Mouse (Mus musculus): ENCODE data around the gene Vrk3.
"Not testable (repeated sequence)": the region's sequence is repeated elsewhere in the genome, so short reads cannot be mapped to it uniquely, and the experiment has no call there.

Gene Vrk3

GRCm38 (mm10) chr7:44748101-44749044 lies at the start of gene Vrk3:
Vrk3 (plus strand) TSS chr7:44748413.
- peak; percentile 94 for DNase-seq (ENCODE audit: low read depth)

- DNase-seq (ENCODE audit: low read depth): no peak
Observed at GRCm38 (mm10) chr7:44701921-44702320, 46.3 kb upstream of the Vrk3 start.

- no peak for DNase-seq (ENCODE audit: low read depth)
Observed at GRCm38 (mm10) chr7:44702985-44703384, 45.2 kb upstream of the Vrk3 start.

- no peak for DNase-seq (ENCODE audit: low read depth)
Observed at GRCm38 (mm10) chr7:44704363-44704762, 43.9 kb upstream of the Vrk3 start.

- no peak for DNase-seq (ENCODE audit: low read depth)
Observed at GRCm38 (mm10) chr7:44705086-44705485, 43.1 kb upstream of the Vrk3 start.

GRCm38 (mm10) chr7:44706322-44706721 lies 41.9 kb upstream of the Vrk3 start:
- DNase-seq (ENCODE audit: low read depth): no peak

- no peak for DNase-seq (ENCODE audit: low read depth)
Observed at GRCm38 (mm10) chr7:44707169-44707675, 41.0 kb upstream of the Vrk3 start.

- not testable (repeated sequence) for DNase-seq (ENCODE audit: low read depth)
Observed at GRCm38 (mm10) chr7:44708093-44708492, 40.1 kb upstream of the Vrk3 start.

GRCm38 (mm10) chr7:44708574-44708973 lies 39.6 kb upstream of the Vrk3 start, which contains the start of gene Izumo2:
Izumo2 (plus strand) TSS chr7:44708742.
- no peak for DNase-seq (ENCODE audit: low read depth)

GRCm38 (mm10) chr7:44709881-44710280 lies 38.3 kb upstream of the Vrk3 start:
- no peak for DNase-seq (ENCODE audit: low read depth)

- no peak for DNase-seq (ENCODE audit: low read depth)
Observed at GRCm38 (mm10) chr7:44722058-44722457, 26.2 kb upstream of the Vrk3 start.

- DNase-seq (ENCODE audit: low read depth): no peak
Observed at GRCm38 (mm10) chr7:44724316-44724715, 23.9 kb upstream of the Vrk3 start.

- DNase-seq (ENCODE audit: low read depth): no peak
Observed at GRCm38 (mm10) chr7:44726343-44726742, 21.9 kb upstream of the Vrk3 start.

- no peak for DNase-seq (ENCODE audit: low read depth)
Observed at GRCm38 (mm10) chr7:44727151-44727550, 21.1 kb upstream of the Vrk3 start.

- no peak for DNase-seq (ENCODE audit: low read depth)
Observed at GRCm38 (mm10) chr7:44728082-44728975, 19.9 kb upstream of the Vrk3 start.

- DNase-seq (ENCODE audit: low read depth): no peak
Observed at GRCm38 (mm10) chr7:44733723-44734122, 14.5 kb upstream of the Vrk3 start.

- no peak for DNase-seq (ENCODE audit: low read depth)
Observed at GRCm38 (mm10) chr7:44741361-44741760, 6.9 kb upstream of the Vrk3 start.

GRCm38 (mm10) chr7:44744270-44744669 lies 3.9 kb upstream of the Vrk3 start:
- DNase-seq (ENCODE audit: low read depth): no peak

GRCm38 (mm10) chr7:44745076-44745475 lies 3.1 kb upstream of the Vrk3 start:
- DNase-seq (ENCODE audit: low read depth): peak; percentile 59

GRCm38 (mm10) chr7:44747115-44747514 lies 1.1 kb upstream of the Vrk3 start:
- no peak for DNase-seq (ENCODE audit: low read depth)

GRCm38 (mm10) chr7:44750950-44751349 lies 2.7 kb downstream of the Vrk3 start, which contains the start of gene Zfp473:
Zfp473 (minus strand) TSS chr7:44751050.
- DNase-seq (ENCODE audit: low read depth): not testable (repeated sequence)

- no peak for DNase-seq (ENCODE audit: low read depth)
Observed at GRCm38 (mm10) chr7:44757164-44757563, 9.0 kb downstream of the Vrk3 start.
